30 mouse cellular contexts compared by ENCODE assay signal in genomic region chr3:79967346-79967745, GRCm38 (mm10).
DNase-seq lines count a peak whose midpoint lies in the region; ATAC-seq and TF ChIP-seq lines count a peak whose summit lies in the region.
"Had no signal": no experiment of that assay in that cellular context is flagged by ENCODE, and none has a peak within 500 bp of the region (broad histone marks: within the 10 kb centered on the region; RNA-seq: fewer than 3 reads in every experiment).

No protein-coding gene starts in this region.

- TF ChIP-seq CTCF in heart, postnatal 0 days (IDR thresholded peaks at IDR 0.05; ENCODE audit: low read depth) = no peak
- no peak for TF ChIP-seq CTCF in MEL (IDR thresholded peaks at IDR 0.05 in 2 of 3, conservative IDR thresholded peaks at IDR 0.05 in 1 of 3; ENCODE audit: control insufficient read depth in 1 of 3, insufficient read depth in 1 of 3, low read depth in 2 of 3, low read length in 3 of 3, poor library complexity in 1 of 3, severe bottlenecking in 1 of 3)

- WGBS in heart, embryonic 12.5 days = 15% methylated on average over 1 of the region's 1 CpGs
- 11% methylated on average over 1 of the region's 1 CpGs for WGBS in heart, postnatal 0 days
- WGBS in kidney, embryonic 16.5 days = 71% methylated on average over 1 of the region's 1 CpGs

- H3K9ac ChIP-seq in heart, embryonic 12.5 days = no peak overlapping the region
- no peak overlapping the region for H3K9ac ChIP-seq in heart, postnatal 0 days (replicated peaks; ENCODE audit: low read depth, low read length)
- no peak overlapping the region for H3K9ac ChIP-seq in MEL (ENCODE audit: control insufficient read depth, low read depth, low read length, poor library complexity, severe bottlenecking)
- H3K9ac ChIP-seq in kidney, embryonic 16.5 days (replicated peaks; ENCODE audit: low read length) = no peak overlapping the region
- H3K9ac ChIP-seq: embryonic facial prominence, embryonic 15.5 days; forebrain, embryonic 12.5 days; forebrain, postnatal 0 days; hindbrain, embryonic 14.5 days; limb, embryonic 13.5 days; lung, embryonic 15.5 days; midbrain, embryonic 13.5 days; neural tube, embryonic 13.5 days had no signal

- H3K27ac ChIP-seq in heart, embryonic 12.5 days (ENCODE audit: poor library complexity, severe bottlenecking) = peak overlapping the region; percentile 48
- H3K27ac ChIP-seq in heart, postnatal 0 days (ENCODE audit: low read depth) = peak overlapping the region; percentile 27
- H3K27ac ChIP-seq in MEL (ENCODE audit: control insufficient read depth, low read depth, low read length) = peak overlapping the region; percentile 71
- no peak overlapping the region for H3K27ac ChIP-seq in kidney, embryonic 16.5 days (ENCODE audit: low read length)
- H3K27ac ChIP-seq: embryonic facial prominence, embryonic 10.5 days; embryonic facial prominence, embryonic 15.5 days; forebrain, embryonic 12.5 days; hindbrain, embryonic 14.5 days; left cerebral cortex, adult 2 months; limb, embryonic 13.5 days; lung, embryonic 15.5 days; midbrain, embryonic 13.5 days; neural tube, embryonic 13.5 days; stomach, postnatal 0 days had no signal

- peaks cover 21% of the 10 kb centered on the region for H3K4me1 ChIP-seq in heart, embryonic 12.5 days (replicated peaks)
- peaks cover 14% of the 10 kb centered on the region for H3K4me1 ChIP-seq in heart, postnatal 0 days (ENCODE audit: control insufficient read depth, insufficient read depth)
- H3K4me1 ChIP-seq in MEL (ENCODE audit: control insufficient read depth in 1 of 2, insufficient read depth in 2 of 2, low read length in 2 of 2) = peaks cover 32 to 40% of the 10 kb centered on the region in 2 experiments
- H3K4me1 ChIP-seq in kidney, embryonic 16.5 days (ENCODE audit: insufficient read depth, low read length) = no peaks in the 10 kb centered on the region
- H3K4me1 ChIP-seq: embryonic facial prominence, embryonic 10.5 days; embryonic facial prominence, embryonic 15.5 days; forebrain, embryonic 12.5 days; limb, embryonic 13.5 days; lung, embryonic 15.5 days; midbrain, embryonic 13.5 days; neural tube, embryonic 13.5 days had no signal

- TF ChIP-seq RAD21 in MEL (IDR thresholded peaks at IDR 0.05; ENCODE audit: low read depth, low read length) = no peak

- H3K4me2 ChIP-seq in heart, embryonic 12.5 days = no peak overlapping the region
- H3K4me2 ChIP-seq in heart, postnatal 0 days (ENCODE audit: low read depth, low read length) = no peak overlapping the region
- H3K4me2 ChIP-seq in kidney, embryonic 16.5 days (replicated peaks; ENCODE audit: low read depth, low read length) = no peak overlapping the region
- H3K4me2 ChIP-seq: embryonic facial prominence, embryonic 15.5 days; forebrain, embryonic 12.5 days; hindbrain, embryonic 14.5 days; limb, embryonic 13.5 days; lung, embryonic 15.5 days; midbrain, embryonic 13.5 days; neural tube, embryonic 13.5 days had no signal

- H3K9me3 ChIP-seq in heart, embryonic 12.5 days (replicated peaks) = no peaks in the 10 kb centered on the region
- no peaks in the 10 kb centered on the region for H3K9me3 ChIP-seq in heart, postnatal 0 days (replicated peaks; ENCODE audit: control insufficient read depth, low read length)
- H3K9me3 ChIP-seq in MEL (replicated peaks; ENCODE audit: insufficient read depth, low read length) = no peaks in the 10 kb centered on the region
- H3K9me3 ChIP-seq in kidney, embryonic 16.5 days (ENCODE audit: low read length) = no peaks in the 10 kb centered on the region
- H3K9me3 ChIP-seq: embryonic facial prominence, embryonic 10.5 days; embryonic facial prominence, embryonic 15.5 days; forebrain, embryonic 12.5 days; G1E; limb, embryonic 13.5 days; lung, embryonic 15.5 days; megakaryocyte, embryonic 14.5 days; midbrain, embryonic 13.5 days; neural tube, embryonic 13.5 days had no signal

- no peaks in the 10 kb centered on the region for H3K79me2 ChIP-seq in MEL (ENCODE audit: control insufficient read depth, insufficient read depth, low read length, poor library complexity)

- H3K36me3 ChIP-seq in heart, embryonic 12.5 days = no peaks in the 10 kb centered on the region
- no peaks in the 10 kb centered on the region for H3K36me3 ChIP-seq in heart, postnatal 0 days (replicated peaks; ENCODE audit: control insufficient read depth, insufficient read depth, low read length)
- peaks cover 0 to 54% of the 10 kb centered on the region in 2 experiments; a peak in 2 of 4 replicates for H3K36me3 ChIP-seq in MEL (ENCODE audit: control insufficient read depth in 1 of 2, insufficient read depth in 2 of 2, low read length in 2 of 2)
- no peaks in the 10 kb centered on the region for H3K36me3 ChIP-seq in kidney, embryonic 16.5 days (ENCODE audit: insufficient read depth, low read length)
- H3K36me3 ChIP-seq: embryonic facial prominence, embryonic 10.5 days; embryonic facial prominence, embryonic 15.5 days; forebrain, embryonic 12.5 days; G1E; limb, embryonic 13.5 days; lung, embryonic 15.5 days; midbrain, embryonic 13.5 days; neural tube, embryonic 13.5 days had no signal

- no peak for TF ChIP-seq POLR2A in MEL (IDR thresholded peaks at IDR 0.05; ENCODE audit: control insufficient read depth in 1 of 2, insufficient read depth in 1 of 2, low read depth in 1 of 2, low read length in 2 of 2, poor library complexity in 1 of 2)

- intact Hi-C loops in heart, postnatal 10 days (cut with DNase I) = no loop called here

- H3K27me3 ChIP-seq in heart, embryonic 12.5 days (replicated peaks) = no peaks in the 10 kb centered on the region
- no peaks in the 10 kb centered on the region for H3K27me3 ChIP-seq in heart, postnatal 0 days (ENCODE audit: control insufficient read depth, insufficient read depth, low read length)
- H3K27me3 ChIP-seq in MEL (ENCODE audit: control insufficient read depth in 1 of 2, insufficient read depth in 2 of 2, low read length in 2 of 2) = no peaks in the 10 kb centered on the region
- no peaks in the 10 kb centered on the region for H3K27me3 ChIP-seq in kidney, embryonic 16.5 days (ENCODE audit: insufficient read depth, low read length)
- H3K27me3 ChIP-seq: embryonic facial prominence, embryonic 15.5 days; forebrain, embryonic 12.5 days; limb, embryonic 13.5 days; lung, embryonic 15.5 days; megakaryocyte, embryonic 14.5 days; midbrain, embryonic 13.5 days; neural tube, embryonic 13.5 days had no signal

- DNase-seq in heart, adult 18-20 months = no peak
- DNase-seq in heart, postnatal 0 days (ENCODE audit: low spot score) = no peak
- no peak for DNase-seq in heart, postnatal 10 days
- DNase-seq in MEL (ENCODE audit: low read depth, low spot score) (no peak), R1 (ENCODE audit: low read depth, low spot score) (peak; percentile 92)
- DNase-seq: adrenal gland, adult 8-10 months; B cell, adult 2 months; cerebellum, adult 2 months; cerebellum, postnatal 25 days; forebrain, postnatal 0 days; gastrocnemius, postnatal 10 days; kidney, adult 9 months; kidney, postnatal 14 days; right cerebral cortex, postnatal 4 days; thymus, postnatal 4 days had no signal

- TF ChIP-seq EP300 in heart, postnatal 0 days (IDR thresholded peaks at IDR 0.05; ENCODE audit: low read depth) = no peak
- no peak for TF ChIP-seq EP300 in MEL (IDR thresholded peaks at IDR 0.05; ENCODE audit: low read depth in 1 of 2, low read length in 2 of 2)

- H3K4me3 ChIP-seq in heart, embryonic 12.5 days = no peak overlapping the region
- H3K4me3 ChIP-seq in heart, postnatal 0 days (ENCODE audit: low read depth, low read length) = no peak overlapping the region
- H3K4me3 ChIP-seq in MEL (ENCODE audit: control insufficient read depth in 1 of 2, insufficient read depth in 1 of 2, low read depth in 2 of 2, low read length in 2 of 2) = no peak overlapping the region
- H3K4me3 ChIP-seq in kidney, embryonic 16.5 days (ENCODE audit: low read length) = no peak overlapping the region
- H3K4me3 ChIP-seq: embryonic facial prominence, embryonic 10.5 days; embryonic facial prominence, embryonic 15.5 days; forebrain, embryonic 12.5 days; left cerebral cortex, adult 2 months; limb, embryonic 13.5 days; lung, embryonic 15.5 days; midbrain, embryonic 13.5 days; neural tube, embryonic 13.5 days had no signal

- ATAC-seq in heart, embryonic 12.5 days (ENCODE audit: insufficient number of reproducible peaks, low FRiP score) = no peak
- ATAC-seq in heart, postnatal 0 days (ENCODE audit: insufficient read depth, low read depth) = 0 out of 2 replicates have a peak, but pooled peaks have one; percentile 20
- ATAC-seq in kidney, embryonic 16.5 days (ENCODE audit: low FRiP score, low TSS enrichment) = no peak
- ATAC-seq: forebrain, postnatal 0 days; intestine, postnatal 0 days; midbrain, embryonic 13.5 days had no signal

TF ChIP-seq in MEL, 35 proteins besides CTCF, POLR2A, EP300 and RAD21:
- TF ChIP-seq SIN3A (IDR thresholded peaks at IDR 0.05; ENCODE audit: low read length) (no peak), TCF12 (IDR thresholded peaks at IDR 0.05; ENCODE audit: low read depth, low read length) (no peak), RCOR1 (IDR thresholded peaks at IDR 0.05; ENCODE audit: low read depth, low read length) (no peak)
